Mouse (Mus musculus) embryonic facial prominence, embryonic 13.5 days (tissue): ENCODE measurements around the gene 4930453N24Rik. TPM values are rescaled to one million over a fixed set of nuclear protein-coding genes. Genes with fewer than 3 reads are reported as not detected.

Source experiments
- ATAC-seq: fragments of 200-750 bp; cut with Nextera tagmentation; 2 replicates; pipeline ENCODE4 v1.8.0; 2017; ENCODE audit warnings: low read depth; ENCODE audit not compliant: insufficient number of reproducible peaks, insufficient read depth, low FRiP score, low TSS enrichment
- H3K27ac ChIP-seq: fragments of 300-500 bp; sonication (generic); 2 replicates; pipeline ENCODE4 v1.5.1; 2015; ENCODE audit warnings: moderate library complexity, mild to moderate bottlenecking, inconsistent platforms
- H3K27me3 ChIP-seq: fragments of 300-500 bp; sonication (generic); 2 replicates; pipeline ENCODE4 v1.6.1; 2015; ENCODE audit warnings: mild to moderate bottlenecking, inconsistent platforms
- H3K36me3 ChIP-seq: fragments of 300-500 bp; sonication (generic); 2 replicates; pipeline ENCODE4 v1.6.1; 2015; ENCODE audit warnings: mild to moderate bottlenecking, inconsistent platforms
- H3K4me1 ChIP-seq: fragments of 300-500 bp; sonication (generic); 2 replicates; pipeline ENCODE4 v1.6.1; 2015; ENCODE audit warnings: inconsistent platforms
- H3K4me2 ChIP-seq: fragments of 300-500 bp; sonication (generic); 2 replicates; pipeline ENCODE4 v1.6.1; 2015; ENCODE audit warnings: moderate library complexity, mild to moderate bottlenecking, inconsistent platforms
- H3K4me3 ChIP-seq: fragments of 300-500 bp; sonication (generic); 2 replicates; pipeline ENCODE4 v1.5.1; 2015; ENCODE audit warnings: mild to moderate bottlenecking, inconsistent platforms
- H3K9ac ChIP-seq: fragments of 300-500 bp; sonication (generic); 2 replicates; pipeline ENCODE4 v1.6.1; 2015; ENCODE audit warnings: mild to moderate bottlenecking, inconsistent platforms
- H3K9me3 ChIP-seq: fragments of 300-500 bp; sonication (generic); 2 replicates; pipeline ENCODE4 v1.6.1; 2016; ENCODE audit warnings: inconsistent platforms
- WGBS: fragments of 180-500 bp; shearing (Covaris S2); methylation state at CpG from one replicate; pipeline ENCODE4 v1.1.7; 2015; ENCODE audit warnings: mixed read lengths; 5-methylcytosine and 5-hydroxymethylcytosine counted together
- polyA plus RNA-seq: library from polyadenylated mRNA; unstranded; fragments of >200 nt; fragmentation: Nextera tagmentation; extraction: Ambion mirVana; gene quantifications from 2 replicates; pipeline ENCODE4 v1.2.1, GENCODE M21; 2015

The 4930453N24Rik gene
- polyA plus RNA-seq, result 26.0 and 27.2 TPM in 2 replicates

GRCm38 (mm10) chr16:64770521-64771430 is at the start of gene 4930453N24Rik:
Gene 4930453N24Rik (minus strand): TSS chr16:64771161.
- Histone ChIP-seq H3K9ac (peak within 1 kb of the TSS; percentile 93), H3K4me2 (peak within 1 kb of the TSS; percentile 59), H3K9me3 (no peaks in the 10 kb centered on the region), H3K27ac (peak within 1 kb of the TSS; percentile 90), H3K4me3 (peak within 1 kb of the TSS; percentile 93), H3K27me3 (no peaks in the 10 kb centered on the region), H3K4me1 (peaks cover 5% of the 10 kb centered on the region), H3K36me3 (peaks cover 12% of the 10 kb centered on the region)
- ATAC-seq, result peak; percentile 94
- 2% methylated on average over 72 of the region's 72 CpGs for WGBS

- Histone ChIP-seq H3K27me3 (no peaks in the 10 kb centered on the region), H3K4me2 (no peak overlapping the region), H3K9ac (no peak overlapping the region), H3K27ac (no peak overlapping the region), H3K36me3 (peaks cover 12% of the 10 kb centered on the region), H3K4me3 (no peak overlapping the region), H3K9me3 (no peaks in the 10 kb centered on the region), H3K4me1 (no peaks in the 10 kb centered on the region)
- 93% methylated on average over 3 of the region's 3 CpGs for WGBS
- ATAC-seq, result no peak
These were observed 46.3 kb upstream of the 4930453N24Rik start for GRCm38 (mm10) chr16:64817094-64817765.

DNA sequence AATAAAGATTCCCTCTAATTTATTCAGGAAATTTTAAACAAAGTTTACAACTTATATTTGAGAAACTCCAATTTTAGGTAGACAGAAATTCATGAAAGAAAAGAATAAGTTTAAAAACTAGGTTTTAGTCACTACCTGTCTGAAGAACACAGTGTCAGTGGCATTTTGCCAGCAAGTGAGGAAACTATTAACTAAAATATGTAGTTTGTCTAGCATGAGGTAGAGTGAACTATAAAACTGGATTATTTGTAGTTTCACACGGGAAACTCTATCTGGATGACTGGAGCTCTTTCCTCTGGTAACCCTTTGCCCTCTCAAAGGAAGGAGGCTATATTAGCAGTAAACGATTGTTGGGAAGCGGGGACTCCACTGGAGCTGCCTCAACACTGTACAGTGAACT is 32.1 kb upstream of the 4930453N24Rik start:
- H3K27me3 ChIP-seq, result no peaks in the 10 kb centered on the region
- H3K9me3 ChIP-seq, result no peaks in the 10 kb centered on the region
- H3K36me3 ChIP-seq, result peaks cover 14% of the 10 kb centered on the region
- H3K9ac ChIP-seq, result no peak overlapping the region
- no peak overlapping the region for H3K4me2 ChIP-seq
- 60% methylated on average over 3 of the region's 3 CpGs for WGBS
- ATAC-seq, result no peak
- no peak overlapping the region for H3K4me3 ChIP-seq
- peaks cover 7% of the 10 kb centered on the region for H3K4me1 ChIP-seq
- H3K27ac ChIP-seq, result no peak overlapping the region

DNA sequence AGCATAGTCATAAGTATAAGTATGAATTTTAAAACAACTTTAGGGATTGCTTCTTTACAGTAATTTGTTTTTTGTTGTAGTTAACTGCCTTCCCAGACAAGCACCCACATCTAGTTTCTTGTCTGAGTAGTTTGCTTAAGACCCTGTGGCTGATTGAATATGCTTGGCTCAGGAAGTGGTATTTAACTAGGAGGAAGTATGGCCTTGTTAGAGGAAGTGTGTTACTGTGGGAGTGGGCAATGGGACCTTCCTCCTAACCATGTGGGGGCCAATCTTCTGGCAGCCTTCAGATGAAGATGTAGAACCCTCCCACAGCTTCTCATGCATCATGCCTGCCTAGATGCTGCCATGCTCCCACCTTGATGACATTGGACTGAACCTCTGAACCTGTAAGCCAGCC is 30.7 kb upstream of the 4930453N24Rik start:
- Histone ChIP-seq H3K36me3 (peaks cover 14% of the 10 kb centered on the region), H3K27me3 (no peaks in the 10 kb centered on the region), H3K27ac (no peak overlapping the region), H3K4me1 (peaks cover 7% of the 10 kb centered on the region), H3K9me3 (no peaks in the 10 kb centered on the region), H3K9ac (no peak overlapping the region), H3K4me3 (no peak overlapping the region), H3K4me2 (no peak overlapping the region)
- no peak for ATAC-seq

DNA sequence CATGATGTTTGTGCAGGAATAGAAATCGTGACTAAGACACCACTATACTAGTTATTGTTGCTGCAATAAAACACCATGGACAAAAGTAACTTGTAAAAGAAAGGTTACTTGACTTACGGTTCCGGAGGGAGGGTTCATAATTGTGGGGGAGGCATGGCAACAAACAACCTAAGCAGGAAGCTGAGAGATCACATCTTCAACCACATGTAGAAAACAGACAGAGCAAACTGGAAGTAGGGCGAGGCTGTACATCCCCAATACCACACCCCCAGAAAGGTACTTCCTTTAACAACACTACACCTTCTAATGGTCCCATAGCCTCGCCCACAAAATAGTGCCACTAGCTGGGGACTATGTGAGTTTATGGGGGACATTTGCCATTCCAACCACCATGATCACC is 29.4 kb upstream of the 4930453N24Rik start:
- Histone ChIP-seq H3K9ac (no peak overlapping the region), H3K27me3 (no peaks in the 10 kb centered on the region), H3K4me1 (peaks cover 7% of the 10 kb centered on the region), H3K4me3 (no peak overlapping the region), H3K9me3 (no peaks in the 10 kb centered on the region), H3K4me2 (no peak overlapping the region), H3K27ac (no peak overlapping the region), H3K36me3 (peaks cover 7% of the 10 kb centered on the region)
- no peak for ATAC-seq
- WGBS, result 88% methylated on average over 5 of the region's 5 CpGs

- Histone ChIP-seq H3K36me3 (0 out of 2 replicates have a peak, but pooled peaks cover 5% of the 10 kb centered on the region), H3K4me2 (no peak overlapping the region), H3K4me3 (no peak overlapping the region), H3K4me1 (peaks cover 7% of the 10 kb centered on the region), H3K27me3 (no peaks in the 10 kb centered on the region), H3K9me3 (no peaks in the 10 kb centered on the region), H3K27ac (no peak overlapping the region), H3K9ac (no peak overlapping the region)
- ATAC-seq, result no peak
- 81% methylated on average over 2 of the region's 2 CpGs for WGBS
These were observed 23.8 kb upstream of the 4930453N24Rik start for GRCm38 (mm10) chr16:64794802-64795201.

GRCm38 (mm10) chr16:64789706-64790105 is 18.7 kb upstream of the 4930453N24Rik start:
- no peaks in the 10 kb centered on the region for H3K4me1 ChIP-seq
- no peaks in the 10 kb centered on the region for H3K9me3 ChIP-seq
- ATAC-seq, result no peak
- H3K27me3 ChIP-seq, result no peaks in the 10 kb centered on the region
- WGBS, result 97% methylated on average over 3 of the region's 3 CpGs
- H3K9ac ChIP-seq, result no peak overlapping the region
- no peak overlapping the region for H3K4me3 ChIP-seq
- no peak overlapping the region for H3K27ac ChIP-seq
- peaks cover 26% of the 10 kb centered on the region for H3K36me3 ChIP-seq
- H3K4me2 ChIP-seq, result no peak overlapping the region

- H3K4me3 ChIP-seq, result no peak overlapping the region
- no peak for ATAC-seq
- WGBS, result 84% methylated on average over 1 of the region's 1 CpGs
- H3K9me3 ChIP-seq, result no peaks in the 10 kb centered on the region
- no peak overlapping the region for H3K9ac ChIP-seq
- peaks cover 6% of the 10 kb centered on the region; the same call in 1 of the 2 replicates for H3K36me3 ChIP-seq
- no peaks in the 10 kb centered on the region for H3K27me3 ChIP-seq
- H3K27ac ChIP-seq, result no peak overlapping the region
- H3K4me1 ChIP-seq, result no peaks in the 10 kb centered on the region
- H3K4me2 ChIP-seq, result no peak overlapping the region
These were observed 4.6 kb upstream of the 4930453N24Rik start for GRCm38 (mm10) chr16:64775516-64775915.

DNA sequence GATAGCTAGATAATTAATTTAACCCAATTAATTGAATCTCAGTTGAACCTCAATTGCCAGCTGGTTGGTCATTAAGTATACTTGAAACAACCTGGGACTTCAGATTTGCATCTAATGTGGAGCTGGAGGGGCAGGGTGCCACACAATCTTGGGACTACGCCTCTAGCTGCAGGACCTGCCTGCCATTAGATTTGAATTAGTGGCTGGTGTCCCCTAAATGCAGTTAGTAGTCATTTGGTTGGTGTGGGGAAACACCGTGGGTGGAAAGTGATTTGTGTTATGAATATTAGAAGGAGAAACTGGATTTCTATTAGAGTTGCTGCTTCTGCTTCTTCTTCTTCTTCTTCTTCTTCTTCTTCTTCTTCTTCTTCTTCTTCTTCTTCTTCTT is 464 bp upstream of the 4930453N24Rik start:
- H3K27ac ChIP-seq, result peak overlapping the region; percentile 90; the same call in 1 of the 2 replicates
- H3K4me1 ChIP-seq, result peaks cover 5% of the 10 kb centered on the region
- no peak for ATAC-seq
- peak overlapping the region; percentile 93 for H3K4me3 ChIP-seq
- WGBS, result 91% methylated on average over 2 of the region's 2 CpGs
- H3K4me2 ChIP-seq, result peak overlapping the region; percentile 59
- no peak overlapping the region for H3K9ac ChIP-seq
- H3K27me3 ChIP-seq, result no peaks in the 10 kb centered on the region
- H3K36me3 ChIP-seq, result peaks cover 6% of the 10 kb centered on the region; the same call in 1 of the 2 replicates
- no peaks in the 10 kb centered on the region for H3K9me3 ChIP-seq

GRCm38 (mm10) chr16:64766696-64767300 is 4.2 kb downstream of the 4930453N24Rik start:
- no peak for ATAC-seq
- Histone ChIP-seq H3K27me3 (no peaks in the 10 kb centered on the region), H3K4me3 (no peak overlapping the region), H3K9ac (no peak overlapping the region), H3K9me3 (peaks cover 5% of the 10 kb centered on the region), H3K27ac (no peak overlapping the region), H3K4me2 (no peak overlapping the region), H3K36me3 (peaks cover 45% of the 10 kb centered on the region), H3K4me1 (peaks cover 5% of the 10 kb centered on the region)
- 86% methylated on average over 8 of the region's 8 CpGs for WGBS

DNA sequence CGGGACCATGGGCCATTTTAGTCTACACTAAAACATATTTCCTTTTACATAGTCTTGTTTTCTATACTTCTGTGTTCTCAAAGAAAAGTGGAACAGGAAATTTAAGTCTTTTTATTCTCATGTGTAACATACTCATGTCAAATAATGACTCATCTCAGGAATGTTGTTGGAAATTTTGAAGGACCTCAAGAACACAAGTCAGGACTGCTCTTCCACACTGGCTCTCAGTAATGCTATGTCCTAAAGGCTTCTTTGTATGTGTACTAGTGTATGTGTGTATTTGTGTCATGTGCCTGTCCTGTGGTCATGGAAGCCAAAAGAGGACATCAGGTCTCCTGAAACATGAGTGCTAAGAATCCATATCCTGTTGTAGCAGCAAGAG is 11.7 kb downstream of the 4930453N24Rik start:
- Histone ChIP-seq H3K27me3 (no peaks in the 10 kb centered on the region), H3K36me3 (peaks cover 22% of the 10 kb centered on the region), H3K9me3 (peaks cover 5% of the 10 kb centered on the region), H3K9ac (no peak overlapping the region), H3K4me1 (no peaks in the 10 kb centered on the region), H3K4me2 (no peak overlapping the region), H3K27ac (no peak overlapping the region), H3K4me3 (no peak overlapping the region)
- WGBS, result 88% methylated on average over 1 of the region's 1 CpGs
- no peak for ATAC-seq
